Comparison of ENCODE assay signal across 11 mouse cellular contexts in the genomic region with DNA sequence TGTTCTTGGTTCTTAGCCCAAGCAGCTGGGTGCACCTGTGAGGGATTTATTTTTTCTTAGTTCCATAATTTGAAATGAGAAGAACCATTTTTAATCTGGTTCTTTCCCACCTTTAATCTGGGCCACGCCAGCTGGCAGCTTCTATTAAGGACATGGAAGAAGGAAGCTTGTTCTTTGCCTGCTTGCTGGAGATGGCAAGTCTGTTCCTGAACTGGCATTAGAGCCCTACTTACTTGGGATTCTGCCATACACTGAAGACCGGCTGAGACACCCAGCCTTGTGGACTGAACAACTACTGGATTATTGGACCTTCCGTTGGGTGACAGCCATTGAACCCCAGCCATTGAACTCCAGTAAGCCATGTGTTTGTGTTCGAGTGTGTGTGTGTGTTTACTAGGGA. TPM values are rescaled to one million over a fixed set of nuclear protein-coding genes. Genes with fewer than 3 reads are reported as not detected.
DNase-seq lines count a peak whose midpoint lies in the region; ATAC-seq and TF ChIP-seq lines count a peak whose summit lies in the region.
"Had no signal": no experiment of that assay in that cellular context is flagged by ENCODE, and none has a peak within 500 bp of the region (broad histone marks: within the 10 kb centered on the region; RNA-seq: fewer than 3 reads in every experiment).

No protein-coding gene starts in this region.

- intact Hi-C loops in gastrocnemius, adult 2 months (cut with DNase I): loop anchor here (2.0 kb wide), 1 partner anchor 14 kb away; no protein-coding TSS in a partner anchor

- 88% methylated on average over 4 of the region's 4 CpGs for WGBS in lung, embryonic 16.5 days
- 91% methylated on average over 4 of the region's 4 CpGs for WGBS in limb, embryonic 13.5 days
- WGBS in neural tube, embryonic 15.5 days: 89% methylated on average over 4 of the region's 4 CpGs

- H3K9ac ChIP-seq in lung, embryonic 16.5 days (ENCODE audit: low read length): no peak overlapping the region
- H3K9ac ChIP-seq in limb, embryonic 13.5 days: no peak overlapping the region
- H3K9ac ChIP-seq in neural tube, embryonic 15.5 days (replicated peaks): no peak overlapping the region
- H3K9ac ChIP-seq: limb, embryonic 15.5 days had no signal

- H3K27me3 ChIP-seq in lung, embryonic 16.5 days (ENCODE audit: control insufficient read depth, insufficient read depth, low read depth, low read length): no peaks in the 10 kb centered on the region
- H3K27me3 ChIP-seq in limb, embryonic 13.5 days: no peaks in the 10 kb centered on the region
- no peaks in the 10 kb centered on the region for H3K27me3 ChIP-seq in neural tube, embryonic 15.5 days (replicated peaks)
- H3K27me3 ChIP-seq: limb, embryonic 15.5 days had no signal

- peak overlapping the region; percentile 97; the same call in 1 of the 2 replicates for H3K27ac ChIP-seq in gastrocnemius, adult 2 months
- no peak overlapping the region for H3K27ac ChIP-seq in lung, embryonic 16.5 days (ENCODE audit: low read length)
- no peak overlapping the region; the same call in 1 of the 2 replicates for H3K27ac ChIP-seq in limb, embryonic 13.5 days
- no peak overlapping the region for H3K27ac ChIP-seq in neural tube, embryonic 15.5 days (replicated peaks)

- no peaks in the 10 kb centered on the region for H3K9me3 ChIP-seq in lung, embryonic 16.5 days (ENCODE audit: control insufficient read depth, low read length)
- H3K9me3 ChIP-seq in limb, embryonic 13.5 days: no peaks in the 10 kb centered on the region
- H3K9me3 ChIP-seq in neural tube, embryonic 15.5 days (replicated peaks): no peaks in the 10 kb centered on the region
- H3K9me3 ChIP-seq: limb, embryonic 15.5 days had no signal

- TF ChIP-seq CTCF in gastrocnemius, adult 2 months (IDR thresholded peaks at IDR 0.05): no peak

- no peaks in the 10 kb centered on the region for H3K36me3 ChIP-seq in lung, embryonic 16.5 days (ENCODE audit: control insufficient read depth, insufficient read depth, low read length)
- no peaks in the 10 kb centered on the region for H3K36me3 ChIP-seq in limb, embryonic 13.5 days
- no peaks in the 10 kb centered on the region for H3K36me3 ChIP-seq in neural tube, embryonic 15.5 days
- H3K36me3 ChIP-seq: limb, embryonic 15.5 days had no signal

- H3K4me3 ChIP-seq in gastrocnemius, adult 2 months: no peak overlapping the region
- H3K4me3 ChIP-seq in lung, embryonic 16.5 days (ENCODE audit: low read length): no peak overlapping the region
- H3K4me3 ChIP-seq in limb, embryonic 13.5 days: no peak overlapping the region
- H3K4me3 ChIP-seq in neural tube, embryonic 15.5 days (replicated peaks): 0 out of 2 replicates have a peak overlapping the region, but pooled peaks have one; percentile 67

- DNase-seq in gastrocnemius, adult 2 months: no peak
- no peak for DNase-seq in gastrocnemius, adult 18-20 months (ENCODE audit: low spot score)
- DNase-seq in lung, adult 18-20 months: no peak
- no peak for DNase-seq in urinary bladder, adult 2 months (ENCODE audit: low spot score)
- no peak for DNase-seq in frontal cortex, adult 2 months (ENCODE audit: extremely low spot score in 1 of 2, low spot score in 1 of 2)
- DNase-seq: cerebellum, postnatal 36 days; heart, postnatal 4 days had no signal

- H3K4me2 ChIP-seq in lung, embryonic 16.5 days (ENCODE audit: low read depth, low read length): peak overlapping the region; percentile 78
- H3K4me2 ChIP-seq in limb, embryonic 13.5 days (replicated peaks): peak overlapping the region; percentile 79
- H3K4me2 ChIP-seq in neural tube, embryonic 15.5 days: peak overlapping the region; percentile 91

- no peak for ATAC-seq in lung, embryonic 16.5 days (ENCODE audit: low read depth)
- ATAC-seq in limb, embryonic 13.5 days (ENCODE audit: low FRiP score, low read depth): no peak
- ATAC-seq in neural tube, embryonic 15.5 days (ENCODE audit: low FRiP score): no peak

- H3K4me1 ChIP-seq in lung, embryonic 16.5 days (replicated peaks; ENCODE audit: control insufficient read depth, insufficient read depth, low read length): peaks cover 22% of the 10 kb centered on the region
- peaks cover 36% of the 10 kb centered on the region for H3K4me1 ChIP-seq in limb, embryonic 13.5 days
- peaks cover 36% of the 10 kb centered on the region for H3K4me1 ChIP-seq in neural tube, embryonic 15.5 days

RNA-seq across cellular contexts. Expression of gene Hist2h2be, which starts 1.9 kb away (rescaled TPM):
- total RNA-seq in gastrocnemius, adult 2 months (2021): 1 to 10 TPM; 5.2 to 6.1 TPM
- total RNA-seq in gastrocnemius, adult 18-20 months (2021): 1 to 10 TPM; 4.2 to 6.2 TPM
- polyA plus RNA-seq in lung, embryonic 16.5 days (2015; fragmentation: Nextera tagmentation; extraction: Ambion mirVana): 7.5 and 8.8 TPM in 2 replicates
- 6.7 and 7.2 TPM in 2 replicates for polyA plus RNA-seq in limb, embryonic 13.5 days (2015; fragmentation: Nextera tagmentation; extraction: Ambion mirVana)
- 4.0 and 4.6 TPM in 2 replicates for polyA plus RNA-seq in neural tube, embryonic 15.5 days (2015; fragmentation: Nextera tagmentation; extraction: Ambion mirVana)
- 7.7 TPM in 2 replicates for polyA plus RNA-seq in urinary bladder, adult 2 months (2012; rRNA removed)
- polyA plus RNA-seq in frontal cortex, adult 2 months (2012; rRNA removed): 10.5 and 12.2 TPM in 2 replicates

RNA-seq across cellular contexts. Expression of gene Hist2h2ac, which starts 2.1 kb away (rescaled TPM):
- 10 to 100 TPM in 1 of 2 experiments, 1 to 10 TPM in 1; 8.4 to 10.2 TPM for total RNA-seq in gastrocnemius, adult 2 months (2021)
- 10 to 100 TPM in 1 of 2 experiments, 1 to 10 TPM in 1; 6.7 to 12.5 TPM for total RNA-seq in gastrocnemius, adult 18-20 months (2021)
- 8.9 and 9.0 TPM in 2 replicates for polyA plus RNA-seq in lung, embryonic 16.5 days (2015; fragmentation: Nextera tagmentation; extraction: Ambion mirVana)
- polyA plus RNA-seq in limb, embryonic 13.5 days (2015; fragmentation: Nextera tagmentation; extraction: Ambion mirVana): 11.1 and 12.0 TPM in 2 replicates
- 0.72 and 3.5 TPM in 2 replicates for polyA plus RNA-seq in neural tube, embryonic 15.5 days (2015; fragmentation: Nextera tagmentation; extraction: Ambion mirVana)
- polyA plus RNA-seq in urinary bladder, adult 2 months (2012; rRNA removed): 0.76 and 0.99 TPM in 2 replicates
- 0.80 and 1.9 TPM in 2 replicates for polyA plus RNA-seq in frontal cortex, adult 2 months (2012; rRNA removed)

RNA-seq across cellular contexts. Expression of gene Hist2h2ab, which starts 3.1 kb away (rescaled TPM):
- total RNA-seq in gastrocnemius, adult 2 months (2021): 1 to 10 TPM in 1 of 2 experiments, under 1 TPM in 1; 0.87 to 1.2 TPM
- 1 to 10 TPM in 1 of 2 experiments, under 1 TPM in 1; 0.62 to 1.8 TPM for total RNA-seq in gastrocnemius, adult 18-20 months (2021)
- polyA plus RNA-seq in lung, embryonic 16.5 days (2015; fragmentation: Nextera tagmentation; extraction: Ambion mirVana): 1.3 and 1.9 TPM in 2 replicates
- polyA plus RNA-seq in limb, embryonic 13.5 days (2015; fragmentation: Nextera tagmentation; extraction: Ambion mirVana): 1.3 TPM in 1 of 2 replicates, not detected in the other
- polyA plus RNA-seq in neural tube, embryonic 15.5 days (2015; fragmentation: Nextera tagmentation; extraction: Ambion mirVana): 0.47 TPM in 1 of 2 replicates, not detected in the other
- 0.60 and 0.74 TPM in 2 replicates for polyA plus RNA-seq in urinary bladder, adult 2 months (2012; rRNA removed)
- polyA plus RNA-seq in frontal cortex, adult 2 months (2012; rRNA removed): 0.71 and 2.0 TPM in 2 replicates
- polyA plus RNA-seq: limb, embryonic 15.5 days had no signal

RNA-seq across cellular contexts. Expression of gene Bola1, which starts 3.3 kb away (rescaled TPM):
- total RNA-seq in gastrocnemius, adult 2 months (2021): 10 to 100 TPM; 24.5 to 29.3 TPM
- total RNA-seq in gastrocnemius, adult 18-20 months (2021): 10 to 100 TPM; 27.8 to 31.6 TPM
- polyA plus RNA-seq in lung, embryonic 16.5 days (2015; fragmentation: Nextera tagmentation; extraction: Ambion mirVana): 51.4 and 51.6 TPM in 2 replicates
- 51.1 and 55.2 TPM in 2 replicates for polyA plus RNA-seq in limb, embryonic 13.5 days (2015; fragmentation: Nextera tagmentation; extraction: Ambion mirVana)
- polyA plus RNA-seq in neural tube, embryonic 15.5 days (2015; fragmentation: Nextera tagmentation; extraction: Ambion mirVana): 53.9 and 58.6 TPM in 2 replicates
- 28.1 and 39.1 TPM in 2 replicates for polyA plus RNA-seq in urinary bladder, adult 2 months (2012; rRNA removed)
- polyA plus RNA-seq in frontal cortex, adult 2 months (2012; rRNA removed): 34.8 and 36.6 TPM in 2 replicates

RNA-seq across cellular contexts. Expression of gene Hist2h3c2, which starts 16.2 kb away (rescaled TPM):
- 1 to 10 TPM; 5.4 to 5.6 TPM for total RNA-seq in gastrocnemius, adult 2 months (2021)
- 1 to 10 TPM; 4.7 to 4.9 TPM for total RNA-seq in gastrocnemius, adult 18-20 months (2021)
- 3.6 and 4.7 TPM in 2 replicates for polyA plus RNA-seq in lung, embryonic 16.5 days (2015; fragmentation: Nextera tagmentation; extraction: Ambion mirVana)
- 8.8 and 10.5 TPM in 2 replicates for polyA plus RNA-seq in limb, embryonic 13.5 days (2015; fragmentation: Nextera tagmentation; extraction: Ambion mirVana)
- 1.3 and 2.5 TPM in 2 replicates for polyA plus RNA-seq in neural tube, embryonic 15.5 days (2015; fragmentation: Nextera tagmentation; extraction: Ambion mirVana)
- polyA plus RNA-seq in urinary bladder, adult 2 months (2012; rRNA removed): 8.6 and 14.3 TPM in 2 replicates
- polyA plus RNA-seq in frontal cortex, adult 2 months (2012; rRNA removed): 14.1 and 17.1 TPM in 2 replicates
